Mouse (Mus musculus): ENCODE results near the gene Fndc7. TPM values are rescaled to one million over a fixed set of nuclear protein-coding genes. Genes with fewer than 3 reads are reported as not detected.

Fndc7 gene
- polyA plus RNA-seq, 1 experiment: 0.26 TPM

- H3K4me2 ChIP-seq (ENCODE audit: low read depth): no peak overlapping the region
- H3K79me2 ChIP-seq (ENCODE audit: control insufficient read depth, insufficient read depth): peaks cover 74% of the 10 kb centered on the region
- no peak for TF ChIP-seq MYOD1 (IDR thresholded peaks at IDR 0.05; ENCODE audit: control insufficient read depth in 1 of 3, insufficient read length in 2 of 3, low read depth in 2 of 3)
- TF ChIP-seq POLR2A (IDR thresholded peaks at IDR 0.05; ENCODE audit: insufficient read length, low read depth): no peak
- TF ChIP-seq MAX (IDR thresholded peaks at IDR 0.05; ENCODE audit: low read depth): no peak
- TF ChIP-seq E2F4 (IDR thresholded peaks at IDR 0.05; ENCODE audit: insufficient read depth): no peak
- no peak for TF ChIP-seq USF1 (IDR thresholded peaks at IDR 0.05; ENCODE audit: low read depth)
- TF ChIP-seq REST (IDR thresholded peaks at IDR 0.05; ENCODE audit: insufficient read depth, insufficient read length): no peak
- TF ChIP-seq TCF3 (IDR thresholded peaks at IDR 0.05; ENCODE audit: insufficient read length, low read depth): no peak
- TF ChIP-seq POLR2AphosphoS2 (IDR thresholded peaks at IDR 0.05; ENCODE audit: insufficient read length, low read depth): no peak
- TF ChIP-seq SRF (IDR thresholded peaks at IDR 0.05; ENCODE audit: control insufficient read depth, insufficient read length, low read depth): no peak
- no peak overlapping the region for H3K4me3 ChIP-seq
- no peaks in the 10 kb centered on the region for H3K27me3 ChIP-seq (ENCODE audit: control insufficient read depth, insufficient read depth, insufficient read length)
- no peak overlapping the region for H3ac ChIP-seq (ENCODE audit: control insufficient read depth, insufficient read length)
- H3K36me3 ChIP-seq (ENCODE audit: control insufficient read depth, insufficient read depth): peaks cover 18% of the 10 kb centered on the region
Measured at GRCm38 (mm10) chr3:108831750-108832149, 58.1 kb downstream of the Fndc7 start.

DNA sequence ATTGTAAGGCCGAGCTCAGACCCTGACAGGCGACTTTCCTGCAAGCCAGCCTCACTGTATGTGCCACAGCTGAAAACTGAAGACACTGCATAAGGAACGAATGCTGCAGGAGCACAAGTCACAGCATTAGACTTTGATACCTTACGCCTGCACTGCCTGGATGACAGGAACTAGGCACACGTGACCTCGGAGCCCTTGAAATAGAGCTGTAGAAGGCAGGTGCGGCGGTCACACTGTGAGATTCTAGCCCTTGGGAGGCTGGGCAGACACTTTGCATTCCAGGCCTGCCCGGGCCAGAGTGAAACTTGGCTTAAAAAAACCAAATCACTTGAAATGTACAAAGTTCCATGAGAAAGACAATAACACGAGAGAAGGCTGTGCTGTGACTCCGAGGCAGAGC lies 59.3 kb downstream of the Fndc7 start:
- Histone ChIP-seq H3K36me3 (ENCODE audit: control insufficient read depth, insufficient read depth) (peaks cover 27% of the 10 kb centered on the region), H3ac (ENCODE audit: control insufficient read depth, insufficient read length) (no peak overlapping the region), H3K4me2 (ENCODE audit: low read depth) (no peak overlapping the region), H3K4me3 (no peak overlapping the region), H3K27me3 (ENCODE audit: control insufficient read depth, insufficient read depth, insufficient read length) (no peaks in the 10 kb centered on the region), H3K79me2 (ENCODE audit: control insufficient read depth, insufficient read depth) (peaks cover 62% of the 10 kb centered on the region)
- TF ChIP-seq MYOD1 (IDR thresholded peaks at IDR 0.05; ENCODE audit: control insufficient read depth in 1 of 3, insufficient read length in 2 of 3, low read depth in 2 of 3) (peak in 1 of 3 experiments; percentile 12), USF1 (IDR thresholded peaks at IDR 0.05; ENCODE audit: low read depth) (no peak)

DNA sequence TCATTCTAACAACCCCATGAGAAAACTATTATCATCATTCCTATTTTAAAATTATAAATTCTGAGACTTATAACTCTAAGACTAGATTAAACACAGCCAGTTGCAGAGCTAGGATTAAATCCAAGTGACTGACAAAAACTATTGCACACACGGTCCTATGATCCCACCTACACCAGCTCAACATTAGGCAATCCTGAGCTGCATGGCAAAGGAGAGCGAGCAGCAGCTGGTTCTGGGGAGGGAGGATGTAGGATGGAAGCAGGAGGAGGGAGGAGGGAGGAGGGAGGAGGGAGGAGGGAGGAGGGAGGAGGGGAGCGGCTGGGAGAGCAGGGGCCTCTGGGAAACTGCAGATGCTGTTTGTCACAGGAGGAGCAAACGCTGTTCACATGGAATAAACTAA lies 74.2 kb downstream of the Fndc7 start:
- no peaks in the 10 kb centered on the region for H3K79me2 ChIP-seq (ENCODE audit: control insufficient read depth, insufficient read depth)
- TF ChIP-seq SRF (IDR thresholded peaks at IDR 0.05; ENCODE audit: control insufficient read depth, insufficient read length, low read depth): no peak
- no peak for TF ChIP-seq MAX (IDR thresholded peaks at IDR 0.05; ENCODE audit: low read depth)
- no peak for TF ChIP-seq REST (IDR thresholded peaks at IDR 0.05; ENCODE audit: insufficient read depth, insufficient read length)
- TF ChIP-seq MYOD1 (IDR thresholded peaks at IDR 0.05; ENCODE audit: control insufficient read depth in 1 of 3, insufficient read length in 2 of 3, low read depth in 2 of 3): no peak
- TF ChIP-seq POLR2AphosphoS2 (IDR thresholded peaks at IDR 0.05; ENCODE audit: insufficient read length, low read depth): no peak
- TF ChIP-seq TCF3 (IDR thresholded peaks at IDR 0.05; ENCODE audit: insufficient read length, low read depth): no peak
- no peak for TF ChIP-seq MYOG (IDR thresholded peaks at IDR 0.05; ENCODE audit: control insufficient read depth in 1 of 3, insufficient read depth in 1 of 3, insufficient read length in 2 of 3, low read depth in 2 of 3)
- TF ChIP-seq E2F4 (IDR thresholded peaks at IDR 0.05; ENCODE audit: insufficient read depth): no peak
- no peak for TF ChIP-seq CEBPB (IDR thresholded peaks at IDR 0.05; ENCODE audit: insufficient read depth, poor library complexity, severe bottlenecking)
- no peak for TF ChIP-seq POLR2A (IDR thresholded peaks at IDR 0.05; ENCODE audit: insufficient read length, low read depth)
- H3K36me3 ChIP-seq (ENCODE audit: control insufficient read depth, insufficient read depth): peaks cover 49% of the 10 kb centered on the region

DNA sequence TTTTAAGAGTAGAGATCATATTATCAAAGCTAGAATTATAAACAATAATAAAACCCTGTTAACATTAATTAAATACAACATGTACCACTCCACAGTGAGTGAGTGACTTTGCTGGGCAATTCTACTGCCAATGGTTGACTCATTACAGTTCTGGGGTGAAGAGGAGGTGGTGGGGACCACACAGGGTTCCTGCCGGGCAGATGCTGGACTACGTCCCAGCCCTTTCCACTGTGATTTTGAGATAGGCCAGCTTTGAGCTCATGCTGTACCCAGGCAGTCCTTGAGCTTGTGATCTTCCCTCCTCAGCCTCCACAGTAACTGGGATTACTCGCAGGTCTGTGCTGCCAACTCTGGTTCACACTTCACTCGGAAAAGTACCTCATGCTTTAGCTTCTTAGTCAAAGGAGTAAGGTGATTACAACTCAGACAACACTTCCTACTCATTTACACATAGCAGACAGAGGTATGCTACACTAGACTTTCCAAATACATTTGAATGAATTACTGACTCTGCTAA lies 79.0 kb downstream of the Fndc7 start:
- TF ChIP-seq REST (IDR thresholded peaks at IDR 0.05; ENCODE audit: insufficient read depth, insufficient read length): no peak
- TF ChIP-seq MYOD1 (IDR thresholded peaks at IDR 0.05; ENCODE audit: control insufficient read depth in 1 of 3, insufficient read length in 2 of 3, low read depth in 2 of 3): no peak
- no peak for TF ChIP-seq CEBPB (IDR thresholded peaks at IDR 0.05; ENCODE audit: insufficient read depth, poor library complexity, severe bottlenecking)
- no peak for TF ChIP-seq SRF (IDR thresholded peaks at IDR 0.05; ENCODE audit: control insufficient read depth, insufficient read length, low read depth)
- no peak for TF ChIP-seq MYOG (IDR thresholded peaks at IDR 0.05; ENCODE audit: control insufficient read depth in 1 of 3, insufficient read depth in 1 of 3, insufficient read length in 2 of 3, low read depth in 2 of 3)
- TF ChIP-seq POLR2AphosphoS2 (IDR thresholded peaks at IDR 0.05; ENCODE audit: insufficient read length, low read depth): no peak
- no peak for TF ChIP-seq TCF3 (IDR thresholded peaks at IDR 0.05; ENCODE audit: insufficient read length, low read depth)
- no peak for TF ChIP-seq MAX (IDR thresholded peaks at IDR 0.05; ENCODE audit: low read depth)
- no peaks in the 10 kb centered on the region for H3K79me2 ChIP-seq (ENCODE audit: control insufficient read depth, insufficient read depth)
- no peaks in the 10 kb centered on the region for H3K27me3 ChIP-seq (ENCODE audit: control insufficient read depth, insufficient read depth, insufficient read length)
- no peak overlapping the region for H3ac ChIP-seq (ENCODE audit: control insufficient read depth, insufficient read length)
- H3K4me3 ChIP-seq: no peak overlapping the region
- no peak overlapping the region for H3K4me2 ChIP-seq (ENCODE audit: low read depth)
- peaks cover 39% of the 10 kb centered on the region for H3K36me3 ChIP-seq (ENCODE audit: control insufficient read depth, insufficient read depth)

More for the DNA sequence above, 74.2 kb downstream of the Fndc7 start:
- Histone ChIP-seq H3ac (ENCODE audit: control insufficient read depth, insufficient read length) (no peak overlapping the region), H3K27me3 (ENCODE audit: control insufficient read depth, insufficient read depth, insufficient read length) (no peaks in the 10 kb centered on the region), H3K4me2 (ENCODE audit: low read depth) (no peak overlapping the region), H3K4me3 (no peak overlapping the region)

DNA sequence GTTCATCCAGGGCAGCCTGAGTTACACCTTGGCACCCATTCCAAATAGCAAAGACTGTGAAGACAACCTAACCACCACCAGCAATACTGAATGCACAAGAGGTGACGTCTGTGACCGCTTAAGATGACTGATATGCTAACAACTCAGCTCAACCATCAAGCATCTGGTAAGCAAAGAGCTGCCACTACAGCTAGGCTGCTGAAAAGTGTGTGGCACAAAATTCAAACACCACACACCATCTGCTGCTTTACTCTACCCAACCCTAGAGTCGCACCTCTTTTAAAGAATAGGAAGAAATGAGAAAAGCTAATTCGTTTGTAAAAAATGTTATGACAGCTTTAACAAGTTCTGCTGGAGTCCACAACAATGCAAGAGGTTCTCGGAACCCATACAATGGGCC lies 84.2 kb downstream of the Fndc7 start:
- Histone ChIP-seq H3K4me3 (no peak overlapping the region), H3ac (ENCODE audit: control insufficient read depth, insufficient read length) (no peak overlapping the region), H3K79me2 (ENCODE audit: control insufficient read depth, insufficient read depth) (no peaks in the 10 kb centered on the region), H3K27me3 (ENCODE audit: control insufficient read depth, insufficient read depth, insufficient read length) (no peaks in the 10 kb centered on the region), H3K4me2 (ENCODE audit: low read depth) (no peak overlapping the region), H3K36me3 (ENCODE audit: control insufficient read depth, insufficient read depth) (peaks cover 56% of the 10 kb centered on the region)
- TF ChIP-seq MAX (IDR thresholded peaks at IDR 0.05; ENCODE audit: low read depth) (no peak), MYOD1 (IDR thresholded peaks at IDR 0.05; ENCODE audit: control insufficient read depth in 1 of 3, insufficient read length in 2 of 3, low read depth in 2 of 3) (no peak), MYOG (IDR thresholded peaks at IDR 0.05; ENCODE audit: control insufficient read depth in 1 of 3, insufficient read depth in 1 of 3, insufficient read length in 2 of 3, low read depth in 2 of 3) (no peak), SRF (IDR thresholded peaks at IDR 0.05; ENCODE audit: control insufficient read depth, insufficient read length, low read depth) (no peak), TCF12 (IDR thresholded peaks at IDR 0.05; ENCODE audit: insufficient read depth, poor library complexity, severe bottlenecking) (no peak), POLR2AphosphoS2 (IDR thresholded peaks at IDR 0.05; ENCODE audit: insufficient read length, low read depth) (no peak), E2F4 (IDR thresholded peaks at IDR 0.05; ENCODE audit: insufficient read depth) (no peak), TCF3 (IDR thresholded peaks at IDR 0.05; ENCODE audit: insufficient read length, low read depth) (no peak), REST (IDR thresholded peaks at IDR 0.05; ENCODE audit: insufficient read depth, insufficient read length) (no peak), CEBPB (IDR thresholded peaks at IDR 0.05; ENCODE audit: insufficient read depth, poor library complexity, severe bottlenecking) (no peak)

Other genes with a start within 250 kb of the Fndc7 start
- 21.8 TPM for gene Clcc1, start 236.1 kb downstream of the Fndc7 start, polyA plus RNA-seq (2012; fragmentation: generic; extraction: Trizol)
- 16.4 TPM for gene Gpsm2, start 167.7 kb downstream of the Fndc7 start, polyA plus RNA-seq (2012; fragmentation: generic; extraction: Trizol)
- 2.9 TPM for gene Aknad1, start 150.3 kb downstream of the Fndc7 start, polyA plus RNA-seq (2012; fragmentation: generic; extraction: Trizol)
- gene Stxbp3, start 49.5 kb downstream of the Fndc7 start, polyA plus RNA-seq (2012; fragmentation: generic; extraction: Trizol): 11.9 TPM
- 19.0 TPM for gene Prpf38b, start 21.7 kb upstream of the Fndc7 start, polyA plus RNA-seq (2012; fragmentation: generic; extraction: Trizol)
- gene Henmt1, start 49.9 kb upstream of the Fndc7 start, polyA plus RNA-seq (2012; fragmentation: generic; extraction: Trizol): not detected
- gene Gm9857, start 50.4 kb upstream of the Fndc7 start, polyA plus RNA-seq (2012; fragmentation: generic; extraction: Trizol): not detected
- 3.7 TPM for gene Fam102b, start 137.6 kb upstream of the Fndc7 start, polyA plus RNA-seq (2012; fragmentation: generic; extraction: Trizol)
- 0.02 TPM for gene Slc25a54, start 190.5 kb upstream of the Fndc7 start, polyA plus RNA-seq (2012; fragmentation: generic; extraction: Trizol)
- 13.9 TPM for gene Slc25a24, start 233.1 kb upstream of the Fndc7 start, polyA plus RNA-seq (2012; fragmentation: generic; extraction: Trizol)